Mouse (Mus musculus) embryonic facial prominence, embryonic 12.5 days (tissue): ENCODE data around the gene Tmem63a. TPM values are rescaled to one million over a fixed set of nuclear protein-coding genes. Genes with fewer than 3 reads are reported as not detected.
"Not testable (repeated sequence)": the region's sequence is repeated elsewhere in the genome, so short reads cannot be mapped to it uniquely, and the experiment has no call there.

Experiments used
- ATAC-seq: fragments of 200-750 bp; cut with Nextera tagmentation; 2 replicates; pipeline ENCODE4 v1.8.0; 2017; ENCODE audit not compliant: insufficient number of reproducible peaks, insufficient read depth, low FRiP score, low TSS enrichment
- H3K27ac ChIP-seq: fragments of 300-500 bp; sonication (generic); 2 replicates; pipeline ENCODE4 v1.5.1; 2016; ENCODE audit warnings: mild to moderate bottlenecking
- H3K27me3 ChIP-seq: fragments of 300-500 bp; sonication (generic); 2 replicates; pipeline ENCODE4 v1.6.1; 2016; ENCODE audit warnings: mild to moderate bottlenecking, moderate library complexity
- H3K36me3 ChIP-seq: fragments of 300-500 bp; sonication (generic); 2 replicates; pipeline ENCODE4 v1.6.1; 2016; ENCODE audit warnings: mild to moderate bottlenecking
- H3K4me1 ChIP-seq: fragments of 300-500 bp; sonication (generic); 2 replicates; pipeline ENCODE4 v1.6.1; 2016
- H3K4me2 ChIP-seq: fragments of 300-500 bp; sonication (generic); replicated peaks from 2 replicates; pipeline ENCODE4 v1.6.1; 2016; ENCODE audit warnings: mild to moderate bottlenecking, moderate library complexity
- H3K4me3 ChIP-seq: fragments of 300-500 bp; sonication (generic); 2 replicates; pipeline ENCODE4 v1.5.1; 2016; ENCODE audit warnings: mild to moderate bottlenecking
- H3K9ac ChIP-seq: fragments of 300-500 bp; sonication (generic); 2 replicates; pipeline ENCODE4 v1.6.1; 2016; ENCODE audit warnings: mild to moderate bottlenecking, moderate library complexity
- H3K9me3 ChIP-seq: fragments of 300-500 bp; sonication (generic); 2 replicates; pipeline ENCODE4 v1.6.1; 2016; ENCODE audit warnings: mild to moderate bottlenecking, moderate library complexity
- WGBS: fragments of 180-500 bp; shearing (Covaris S2); methylation state at CpG from one replicate; pipeline ENCODE4 v1.1.7; 2016; 5-methylcytosine and 5-hydroxymethylcytosine counted together
- polyA plus RNA-seq: library from polyadenylated mRNA; unstranded; fragments of >200 nt; fragmentation: Nextera tagmentation; extraction: Ambion mirVana; gene quantifications from 2 replicates; pipeline ENCODE4 v1.2.1, GENCODE M21; 2016

Tmem63a gene
- polyA plus RNA-seq, 1 experiment from 2014 or later, result 8.9 TPM

DNA sequence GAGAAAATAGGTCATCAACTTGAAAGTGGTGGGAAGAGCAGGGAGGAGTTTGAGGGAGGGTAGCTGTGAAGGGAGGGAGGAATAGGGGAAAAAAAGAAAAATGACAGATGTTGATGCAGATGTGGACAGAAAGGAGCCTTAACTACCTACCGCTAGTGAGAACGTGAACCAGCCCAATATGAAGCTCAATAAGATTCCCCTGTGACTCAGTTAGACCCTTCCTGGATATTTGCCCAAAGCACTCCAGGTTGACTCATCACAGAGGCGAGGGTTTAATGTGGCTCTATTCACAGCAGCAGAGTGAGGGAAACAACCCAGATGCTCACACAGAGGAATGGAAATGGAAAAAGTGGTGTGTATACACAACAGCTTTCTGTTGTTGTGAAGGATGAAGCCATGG, 11.0 kb upstream of the Tmem63a start:
- H3K4me3 ChIP-seq, result no peak overlapping the region
- no peak overlapping the region for H3K9ac ChIP-seq
- no peaks in the 10 kb centered on the region for H3K9me3 ChIP-seq
- 78% methylated on average over 3 of the region's 3 CpGs for WGBS
- peaks cover 32% of the 10 kb centered on the region for H3K27me3 ChIP-seq
- no peak overlapping the region for H3K27ac ChIP-seq
- H3K4me2 ChIP-seq, result no peak overlapping the region
- H3K36me3 ChIP-seq, result no peaks in the 10 kb centered on the region
- no peaks in the 10 kb centered on the region for H3K4me1 ChIP-seq
- ATAC-seq, result no peak

DNA sequence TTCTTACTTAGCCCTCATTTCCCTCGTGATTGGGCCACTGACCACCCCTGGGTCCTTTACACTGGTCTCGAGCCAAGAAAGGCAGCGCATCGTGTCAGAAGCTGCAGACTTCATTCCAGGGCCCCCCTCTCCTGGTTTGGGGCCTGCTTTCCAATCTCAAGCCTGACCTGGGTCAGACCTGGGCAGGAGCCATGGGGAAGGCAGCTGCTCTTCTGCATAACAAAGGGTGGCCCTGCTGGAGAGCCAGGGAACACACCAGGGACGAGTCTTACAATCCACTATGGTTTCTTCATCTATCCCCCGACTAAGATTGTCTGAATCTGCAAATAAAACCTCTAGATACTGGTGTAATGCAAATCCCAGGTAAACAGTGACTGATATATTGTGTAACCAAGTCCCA, 8.5 kb upstream of the Tmem63a start:
- no peak overlapping the region for H3K9ac ChIP-seq
- no peaks in the 10 kb centered on the region for H3K36me3 ChIP-seq
- H3K27ac ChIP-seq, result no peak overlapping the region
- peaks cover 53% of the 10 kb centered on the region for H3K27me3 ChIP-seq
- WGBS, result 18% methylated on average over 6 of the region's 6 CpGs
- no peaks in the 10 kb centered on the region for H3K4me1 ChIP-seq
- no peak overlapping the region for H3K4me3 ChIP-seq
- no peak for ATAC-seq
- no peaks in the 10 kb centered on the region for H3K9me3 ChIP-seq
- no peak overlapping the region for H3K4me2 ChIP-seq

DNA sequence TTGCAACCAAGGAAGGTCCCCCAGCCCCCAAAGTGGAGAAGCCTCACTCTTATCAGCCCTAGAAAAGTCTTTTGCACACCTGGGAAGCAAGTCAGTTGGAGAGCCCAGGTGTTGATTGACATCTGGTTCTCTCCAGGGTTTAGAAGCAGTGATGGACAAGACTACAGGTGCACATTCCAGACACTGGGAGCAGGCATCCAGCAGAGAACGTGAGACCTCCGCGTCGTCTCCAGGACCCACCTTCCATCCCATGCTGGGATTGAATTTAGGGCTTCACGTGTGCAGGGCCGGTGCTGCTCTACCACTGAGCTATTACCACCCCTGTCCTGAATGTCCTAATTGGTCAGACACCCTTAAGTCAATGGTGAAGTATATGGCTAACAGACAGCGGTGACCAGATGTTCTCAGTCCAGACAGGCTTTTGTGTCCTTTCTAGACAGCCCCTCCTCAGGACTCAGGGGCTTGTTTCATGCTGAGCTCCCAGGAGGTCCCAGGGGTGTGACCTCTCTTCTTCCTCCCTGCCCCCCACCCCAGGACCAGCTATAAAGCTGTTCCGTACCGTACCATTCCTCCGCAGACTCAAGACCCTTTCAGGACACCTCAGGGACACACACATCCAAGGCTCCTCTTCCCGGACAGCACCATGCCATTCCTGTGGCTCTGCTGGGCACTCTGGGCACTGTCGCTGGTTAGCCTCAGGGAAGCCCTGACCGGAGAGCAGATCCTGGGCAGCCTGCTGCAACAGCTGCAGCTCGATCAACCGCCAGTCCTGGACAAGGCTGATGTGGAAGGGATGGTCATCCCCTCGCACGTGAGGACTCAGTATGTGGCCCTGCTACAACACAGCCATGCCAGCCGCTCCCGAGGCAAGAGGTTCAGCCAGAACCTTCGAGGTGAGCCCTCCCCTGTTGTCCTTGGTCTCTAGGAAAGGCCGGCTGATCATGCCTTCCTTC, 7.4 kb upstream of the Tmem63a start, which contains the start of gene Lefty1:
Gene Lefty1, plus strand, starts transcription at position 556 of the 953 bp plus-strand sequence.
- no peak within 1 kb of the TSS for H3K9ac ChIP-seq
- ATAC-seq, result no peak
- H3K27me3 ChIP-seq, result peaks cover 53% of the 10 kb centered on the region
- no peak within 1 kb of the TSS for H3K4me3 ChIP-seq
- no peaks in the 10 kb centered on the region for H3K4me1 ChIP-seq
- no peaks in the 10 kb centered on the region for H3K36me3 ChIP-seq
- H3K9me3 ChIP-seq, result no peaks in the 10 kb centered on the region
- no peak within 1 kb of the TSS for H3K27ac ChIP-seq
- H3K4me2 ChIP-seq, result no peak within 1 kb of the TSS
- WGBS, result 14% methylated on average over 21 of the region's 21 CpGs

DNA sequence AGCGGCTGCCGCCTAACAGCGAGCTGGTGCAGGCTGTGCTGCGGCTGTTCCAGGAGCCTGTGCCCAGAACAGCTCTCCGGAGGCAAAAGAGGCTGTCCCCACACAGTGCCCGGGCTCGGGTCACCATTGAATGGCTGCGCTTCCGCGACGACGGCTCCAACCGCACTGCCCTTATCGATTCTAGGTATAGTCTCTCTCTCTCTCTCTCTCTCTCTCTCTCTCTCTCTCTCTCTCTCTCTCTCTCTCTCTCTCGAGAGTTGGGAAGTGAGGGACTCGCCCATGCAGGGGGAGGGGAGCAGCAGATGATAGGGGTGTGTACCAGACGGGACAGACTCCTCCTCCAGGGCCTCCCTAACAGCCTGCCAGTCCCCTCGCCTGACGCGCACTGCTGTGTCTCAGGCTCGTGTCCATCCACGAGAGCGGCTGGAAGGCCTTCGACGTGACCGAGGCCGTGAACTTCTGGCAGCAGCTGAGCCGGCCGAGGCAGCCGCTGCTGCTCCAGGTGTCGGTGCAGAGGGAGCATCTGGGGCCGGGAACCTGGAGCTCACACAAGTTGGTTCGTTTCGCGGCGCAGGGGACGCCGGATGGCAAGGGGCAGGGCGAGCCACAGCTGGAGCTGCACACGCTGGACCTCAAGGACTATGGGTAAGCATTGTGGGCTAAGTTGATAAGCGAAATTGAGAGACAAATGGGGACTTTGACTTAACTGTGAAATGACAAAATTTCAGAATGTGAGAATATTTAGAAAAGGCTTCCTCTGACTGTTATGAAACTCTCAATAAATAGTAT, 5.3 kb upstream of the Tmem63a start:
- peaks cover 67% of the 10 kb centered on the region for H3K27me3 ChIP-seq
- H3K27ac ChIP-seq, H3K4me1 ChIP-seq, H3K9me3 ChIP-seq, H3K9ac ChIP-seq, H3K36me3 ChIP-seq: not testable (repeated sequence)
- peak overlapping the region; percentile 47 for H3K4me2 ChIP-seq
- 1% methylated on average over 39 of the region's 41 CpGs for WGBS
- peak overlapping the region; percentile 30 for H3K4me3 ChIP-seq
- ATAC-seq, result peak; percentile 63; the same call in 1 of the 2 replicates

GRCm38 (mm10) chr1:180937631-180938030, 4.5 kb upstream of the Tmem63a start:
- H3K27ac ChIP-seq, ATAC-seq, H3K4me2 ChIP-seq, H3K9me3 ChIP-seq, H3K9ac ChIP-seq, H3K4me3 ChIP-seq, H3K4me1 ChIP-seq, H3K36me3 ChIP-seq: not testable (repeated sequence)
- WGBS, result 20% methylated on average over 13 of the region's 13 CpGs
- peaks cover 69% of the 10 kb centered on the region for H3K27me3 ChIP-seq

DNA sequence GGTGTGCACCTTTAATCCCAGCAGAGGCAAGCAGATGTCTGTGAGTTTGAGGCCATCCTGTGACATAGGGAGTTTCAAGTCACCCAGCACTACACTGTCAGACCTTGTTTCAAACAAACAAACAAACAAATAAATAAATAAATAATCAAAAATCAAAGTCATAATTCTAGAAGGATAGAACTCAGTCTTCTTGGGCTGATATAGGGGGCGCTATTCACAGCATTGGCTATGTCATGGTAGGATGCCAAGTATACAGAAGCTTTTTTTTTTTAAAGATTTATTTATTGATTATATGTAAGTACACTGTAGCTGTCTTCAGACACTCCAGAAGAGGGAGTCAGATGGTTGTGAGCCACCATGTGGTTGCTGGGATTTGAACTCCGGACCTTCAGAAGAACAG, 3.4 kb upstream of the Tmem63a start:
- peaks cover 70% of the 10 kb centered on the region for H3K27me3 ChIP-seq
- WGBS, result 77% methylated on average over 2 of the region's 2 CpGs
- H3K4me3 ChIP-seq, H3K36me3 ChIP-seq, H3K4me2 ChIP-seq, ATAC-seq, H3K9ac ChIP-seq, H3K9me3 ChIP-seq, H3K27ac ChIP-seq: not testable (repeated sequence)
- H3K4me1 ChIP-seq, result peaks cover 12% of the 10 kb centered on the region; the same call in 1 of the 2 replicates

DNA sequence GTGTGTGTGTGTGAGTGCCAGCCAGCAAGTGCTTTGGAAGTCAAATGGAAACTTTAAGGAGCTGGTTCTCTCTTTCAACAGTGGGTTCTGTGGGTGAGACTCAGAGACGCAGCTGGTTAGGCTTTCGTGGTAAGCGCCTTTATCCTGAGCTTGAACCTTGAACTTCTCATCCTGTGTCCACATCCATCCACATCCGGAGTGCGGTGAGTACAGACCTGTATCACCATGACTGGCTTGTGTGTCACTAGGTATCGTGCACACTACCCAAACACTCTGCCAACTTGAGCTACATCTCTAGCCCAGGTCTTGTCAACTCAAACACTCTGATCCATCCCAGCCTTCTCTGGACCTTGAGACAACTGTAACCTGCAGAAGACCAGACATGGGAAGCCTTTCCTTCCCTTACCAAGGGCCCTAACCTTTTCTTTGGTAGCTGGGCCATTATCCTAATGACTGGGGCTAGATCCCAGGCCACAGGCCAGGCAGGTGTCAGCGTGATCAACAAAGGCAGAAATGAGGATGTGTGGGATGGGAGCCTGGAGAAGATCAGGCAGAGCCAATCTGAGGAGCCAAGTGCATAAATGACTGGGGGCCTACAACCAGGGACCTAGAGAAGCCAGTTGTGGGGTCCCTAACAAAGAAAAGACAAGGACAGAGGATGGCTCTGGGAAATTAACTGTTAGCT, 1.2 kb upstream of the Tmem63a start:
- WGBS, result 74% methylated on average over 7 of the region's 7 CpGs
- ATAC-seq, result no peak
- H3K27me3 ChIP-seq, result peaks cover 57% of the 10 kb centered on the region
- peak overlapping the region; percentile 91; the same call in 1 of the 2 replicates for H3K4me2 ChIP-seq
- H3K4me1 ChIP-seq, result peaks cover 27% of the 10 kb centered on the region
- H3K9ac ChIP-seq, result peak overlapping the region; percentile 66; the same call in 1 of the 2 replicates
- peak overlapping the region; percentile 71; the same call in 1 of the 2 replicates for H3K4me3 ChIP-seq
- no peaks in the 10 kb centered on the region for H3K9me3 ChIP-seq
- no peaks in the 10 kb centered on the region for H3K36me3 ChIP-seq
- H3K27ac ChIP-seq, result no peak overlapping the region

- Histone ChIP-seq H3K4me3 (peak overlapping the region; percentile 71), H3K9me3 (no peaks in the 10 kb centered on the region), H3K4me1 (peaks cover 32% of the 10 kb centered on the region), H3K9ac (peak overlapping the region; percentile 66), H3K36me3 (no peaks in the 10 kb centered on the region), H3K27ac (no peak overlapping the region), H3K4me2 (peak overlapping the region; percentile 91), H3K27me3 (peaks cover 48% of the 10 kb centered on the region)
- WGBS, result 3% methylated on average over 18 of the region's 18 CpGs
- no peak for ATAC-seq
Measured at GRCm38 (mm10) chr1:180941726-180942125, 418 bp upstream of the Tmem63a start.

DNA sequence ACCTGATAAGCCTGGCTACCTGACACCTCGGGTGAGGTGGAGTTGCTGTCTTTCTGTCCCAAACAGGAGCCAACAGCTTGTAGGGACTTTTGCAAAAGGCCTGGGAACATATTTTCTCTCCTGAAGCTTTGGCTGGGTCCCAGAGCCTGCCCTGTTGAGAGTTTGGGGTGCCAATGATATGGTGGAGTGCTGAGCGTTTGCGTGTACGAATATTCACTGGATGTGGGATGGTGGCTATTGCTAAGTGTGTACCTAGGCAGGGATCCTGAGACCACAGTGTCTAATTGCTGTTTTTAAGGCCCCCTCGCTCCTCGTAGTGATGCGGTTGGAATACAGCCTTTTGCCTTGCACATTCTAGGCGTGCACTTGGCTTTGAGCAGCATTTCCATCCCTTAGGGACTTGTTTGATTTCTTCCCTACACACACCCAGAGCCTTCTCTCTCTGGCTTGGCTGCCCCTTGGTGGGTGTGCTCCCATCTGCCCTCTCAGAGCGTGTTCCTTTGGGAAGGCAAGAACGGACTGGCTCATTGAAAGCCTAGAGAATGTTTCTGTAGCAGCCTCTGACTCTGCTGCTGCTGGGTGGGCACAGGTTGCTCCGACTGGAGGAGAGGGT, 994 bp downstream of the Tmem63a start:
- H3K4me2 ChIP-seq, result peak overlapping the region; percentile 91
- H3K9ac ChIP-seq, result peak overlapping the region; percentile 66
- H3K9me3 ChIP-seq, result no peaks in the 10 kb centered on the region
- ATAC-seq, result no peak
- 45% methylated on average over 11 of the region's 11 CpGs for WGBS
- H3K4me3 ChIP-seq, result peak overlapping the region; percentile 71
- peaks cover 36% of the 10 kb centered on the region for H3K27me3 ChIP-seq
- H3K36me3 ChIP-seq, result no peaks in the 10 kb centered on the region
- peaks cover 32% of the 10 kb centered on the region for H3K4me1 ChIP-seq
- no peak overlapping the region for H3K27ac ChIP-seq

- Histone ChIP-seq H3K4me3 (no peak overlapping the region), H3K4me1 (peaks cover 32% of the 10 kb centered on the region), H3K27me3 (peaks cover 34% of the 10 kb centered on the region), H3K9me3 (no peaks in the 10 kb centered on the region), H3K27ac (no peak overlapping the region), H3K36me3 (no peaks in the 10 kb centered on the region), H3K4me2 (no peak overlapping the region), H3K9ac (no peak overlapping the region)
- ATAC-seq, result no peak
- 70% methylated on average over 1 of the region's 1 CpGs for WGBS
Measured at GRCm38 (mm10) chr1:180943896-180944295, 1.8 kb downstream of the Tmem63a start.

- H3K4me3 ChIP-seq, result no peak overlapping the region
- H3K4me1 ChIP-seq, result peaks cover 32% of the 10 kb centered on the region
- H3K27ac ChIP-seq, result peak overlapping the region; percentile 82; the same call in 1 of the 2 replicates
- whole genome bisulfite sequencing, result 82% methylated on average over 4 of the region's 4 CpGs
- no peak overlapping the region for H3K9ac ChIP-seq
- H3K4me2 ChIP-seq, result peak overlapping the region; percentile 33; the same call in 1 of the 2 replicates
- peaks cover 34% of the 10 kb centered on the region for H3K27me3 ChIP-seq
- ATAC-seq, result no peak
- no peaks in the 10 kb centered on the region for H3K9me3 ChIP-seq
- no peaks in the 10 kb centered on the region for H3K36me3 ChIP-seq
Measured at GRCm38 (mm10) chr1:180944553-180944952, 2.4 kb downstream of the Tmem63a start.
